Mouse (Mus musculus): ENCODE results near the gene Ceacam13. TPM values are rescaled to one million over a fixed set of nuclear protein-coding genes. Genes with fewer than 3 reads are reported as not detected.
"Not testable (repeated sequence)": the region's sequence is repeated elsewhere in the genome, so short reads cannot be mapped to it uniquely, and the experiment has no call there.

Ceacam13 gene
- total RNA-seq (2021): not detected

DNA sequence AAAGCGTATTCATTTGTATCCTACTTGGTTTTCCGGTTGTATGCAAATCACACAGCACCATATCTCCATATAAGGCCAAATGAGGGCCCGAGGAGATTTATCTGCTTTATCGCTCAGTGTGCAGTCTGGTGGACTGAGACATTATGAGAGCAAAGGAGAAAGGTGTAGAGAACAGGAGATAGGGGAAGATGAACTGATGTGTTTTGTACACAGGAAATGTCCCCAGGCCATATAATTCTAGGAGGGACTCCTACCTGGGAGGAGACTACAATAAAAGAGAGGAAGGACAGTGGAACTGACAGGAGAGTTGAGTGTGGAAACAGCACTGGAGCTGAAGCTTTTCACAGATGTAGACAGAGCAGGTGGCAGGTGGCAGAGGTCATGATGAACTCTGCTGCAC is at the start of gene Ceacam13:
TSS of gene Ceacam13 (plus strand) at position 301 of the 400 bp plus-strand sequence.
- no peak for DNase-seq (ENCODE audit: extremely low spot score in 1 of 2, low spot score in 1 of 2)

DNA sequence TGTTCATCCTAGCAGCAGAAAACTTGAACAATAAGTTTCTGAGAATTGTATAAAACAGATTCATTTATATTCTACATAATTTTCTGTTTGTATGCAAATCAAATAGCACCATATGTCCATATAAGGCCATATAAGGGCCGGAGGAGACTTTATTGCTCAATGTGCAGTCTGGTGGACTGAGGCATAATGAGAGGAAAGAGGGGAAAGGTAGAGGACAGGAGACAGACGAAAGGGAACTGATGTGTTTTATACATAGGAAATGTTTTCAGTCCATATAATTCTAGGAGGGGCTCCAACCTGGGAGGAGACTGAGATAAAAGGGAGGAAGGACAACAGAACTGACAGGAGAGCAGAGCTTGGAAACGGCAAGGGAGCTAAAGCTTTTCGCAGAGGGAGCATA is 37.9 kb upstream of the Ceacam13 start, which contains the start of gene Ceacam11:
TSS of gene Ceacam11 (plus strand) at position 301 of the 400 bp plus-strand sequence.
- no peak for DNase-seq (ENCODE audit: extremely low spot score in 1 of 2, low spot score in 1 of 2)

DNA sequence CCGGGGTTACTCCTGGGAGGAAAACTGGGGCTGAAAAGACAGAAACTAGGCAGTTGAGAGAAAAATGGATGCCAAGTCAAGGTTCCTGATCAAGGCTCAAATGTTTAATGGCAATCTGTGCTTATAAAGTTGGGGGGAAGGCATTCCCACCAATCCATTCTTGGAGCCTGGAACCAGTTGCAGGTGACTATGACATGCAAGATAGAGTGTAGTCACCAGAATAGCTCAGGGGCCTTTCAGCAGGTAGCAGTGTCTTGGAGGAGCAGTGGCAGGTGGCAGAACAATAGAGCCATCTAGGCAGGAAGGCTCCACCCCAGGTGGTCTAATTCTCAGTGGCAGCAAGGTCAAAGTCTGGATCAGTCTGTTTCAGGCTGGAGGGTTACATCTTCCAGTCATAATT is 8.6 kb upstream of the Ceacam13 start:
- DNase-seq (ENCODE audit: extremely low spot score in 1 of 2, low spot score in 1 of 2): not testable (repeated sequence)

DNA sequence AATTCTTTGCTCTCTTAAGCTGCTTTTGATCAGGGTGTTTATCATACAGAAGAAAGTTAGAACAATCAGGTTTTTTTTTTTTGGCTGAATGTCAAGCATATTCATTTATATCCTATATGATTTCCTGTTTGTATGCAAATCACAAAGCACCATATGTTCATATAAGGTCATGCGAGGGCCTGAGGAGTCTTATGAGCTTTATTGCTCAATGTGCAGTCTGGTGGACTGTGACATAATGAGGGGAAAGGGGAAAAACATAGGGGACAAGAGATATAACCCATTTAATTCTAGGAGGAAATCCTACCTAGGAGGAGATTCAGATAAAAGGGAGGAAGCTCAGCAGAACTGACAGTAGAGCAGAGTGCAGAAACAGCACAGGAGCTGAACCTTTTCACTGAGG is 55.9 kb downstream of the Ceacam13 start, which contains the start of gene Ceacam12:
TSS of gene Ceacam12 (plus strand) at position 301 of the 400 bp plus-strand sequence.
- no peak for DNase-seq (ENCODE audit: extremely low spot score in 1 of 2, low spot score in 1 of 2)

Small RNA genes within 50 kb of the gene (microRNA-seq; reads per million reads assigned to microRNA genes)
- gene Gm22414: 0 reads per million in 2 experiments

Other genes starting within 250 kb of the Ceacam13 start
- not detected for gene Ceacam14, start 197.3 kb upstream of the Ceacam13 start, total RNA-seq (2021)
- not detected for gene Gm5155, start 138.1 kb upstream of the Ceacam13 start, total RNA-seq (2021)
- gene Ceacam11, start 37.8 kb upstream of the Ceacam13 start, total RNA-seq (2021): not detected
- not detected for gene Ceacam12, start 56.0 kb downstream of the Ceacam13 start, total RNA-seq (2021)
- gene Igfl3, start 166.6 kb downstream of the Ceacam13 start, total RNA-seq (2021): not detected
- not detected for gene Mill1, start 235.5 kb downstream of the Ceacam13 start, total RNA-seq (2021)

Data from layer of hippocampus, postnatal 25 days (tissue).